Mouse (Mus musculus) 3T3-L1 (cell line): ENCODE results near the gene Zfp821.

Experiments
- DNase-seq: peaks from one replicate; pipeline ENCODE4 v3.0.0-alpha.2; 2015; ENCODE audit warnings: low read depth, low spot score

Gene Zfp821

GRCm38 (mm10) chr8:109705320-109706075, at the start of gene Zfp821:
TSS of gene Zfp821 (plus strand) at chr8:109705546.
- peak; percentile 87 for DNase-seq

GRCm38 (mm10) chr8:109656860-109657259, 48.5 kb upstream of the Zfp821 start:
- DNase-seq, result no peak

DNA sequence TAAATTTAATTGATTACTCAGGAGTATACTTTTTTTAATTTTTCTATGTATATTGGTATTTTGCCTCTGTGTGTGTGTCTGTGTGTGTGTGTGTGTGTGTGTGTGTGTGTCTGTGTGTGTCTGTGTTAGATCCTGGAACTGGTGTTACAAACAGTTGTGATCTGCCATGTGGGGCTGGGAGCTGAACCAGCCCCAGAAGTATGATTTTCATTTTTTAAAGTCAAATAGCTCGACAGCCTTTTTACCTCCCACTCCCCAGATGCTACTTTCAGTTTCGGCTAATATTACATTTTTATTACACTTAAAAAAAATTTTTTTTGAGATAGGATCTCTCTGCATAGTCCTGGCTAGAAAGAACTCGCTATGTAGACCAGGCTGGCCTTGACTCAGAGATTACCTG, 43.0 kb upstream of the Zfp821 start:
- DNase-seq, result no peak

DNA sequence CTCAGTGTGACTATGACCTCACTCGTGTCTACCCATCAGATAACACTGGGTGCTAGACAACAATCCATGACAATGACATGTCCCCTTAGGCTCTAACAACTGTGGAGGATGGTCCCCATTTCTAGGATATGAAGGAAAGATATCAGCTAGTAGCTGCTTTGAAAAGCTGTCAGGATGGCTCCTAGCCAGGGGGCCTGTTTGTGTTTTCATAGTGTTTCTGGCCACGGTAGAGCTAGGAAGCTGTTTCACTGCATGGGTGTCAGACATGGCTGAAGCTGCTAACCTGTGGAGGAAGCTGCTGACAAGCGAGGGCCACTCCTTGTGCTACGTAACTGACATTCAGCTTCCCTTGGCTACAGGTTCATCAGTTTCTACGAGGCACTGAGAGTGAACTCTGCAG, 38.7 kb upstream of the Zfp821 start:
- no peak for DNase-seq

DNA sequence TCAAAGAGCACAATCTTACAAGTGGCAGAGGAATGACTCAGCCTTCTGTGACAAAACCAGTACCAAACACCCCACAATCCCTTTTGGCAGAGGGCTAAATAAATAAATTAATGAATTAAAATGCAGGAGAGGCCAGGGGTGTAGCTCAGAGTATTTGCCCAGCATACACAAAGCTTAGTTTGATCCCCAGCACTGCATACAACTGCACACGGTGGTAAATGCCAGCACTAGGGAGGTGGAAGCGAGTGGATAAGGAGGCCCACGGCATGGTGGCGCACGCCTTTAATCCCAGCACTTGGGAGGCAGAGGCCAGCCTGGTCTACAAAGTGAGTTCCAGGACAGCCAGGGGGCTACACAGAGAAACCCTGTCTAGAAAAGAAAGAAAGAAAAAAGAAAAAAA, 32.7 kb upstream of the Zfp821 start:
- no peak for DNase-seq

DNA sequence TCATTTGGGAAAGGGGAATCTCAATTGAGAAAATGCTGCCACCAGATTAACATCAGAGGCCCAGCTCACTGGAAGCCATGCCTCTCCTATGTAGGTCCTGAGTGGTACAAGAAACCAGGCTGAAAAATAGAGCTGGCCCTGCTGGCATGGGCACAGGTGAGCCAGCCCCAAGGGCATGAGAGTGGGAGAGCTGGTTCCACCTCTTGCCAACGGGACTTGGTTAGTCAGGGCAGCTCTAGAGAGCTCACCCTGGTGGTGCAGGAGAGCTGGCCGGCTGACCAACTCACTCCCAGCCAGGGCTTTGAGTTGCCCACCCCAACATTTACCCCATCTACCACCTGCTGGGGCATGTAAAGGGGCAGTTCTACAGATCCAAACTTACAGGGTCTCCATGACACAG, 31.8 kb upstream of the Zfp821 start:
- no peak for DNase-seq

DNA sequence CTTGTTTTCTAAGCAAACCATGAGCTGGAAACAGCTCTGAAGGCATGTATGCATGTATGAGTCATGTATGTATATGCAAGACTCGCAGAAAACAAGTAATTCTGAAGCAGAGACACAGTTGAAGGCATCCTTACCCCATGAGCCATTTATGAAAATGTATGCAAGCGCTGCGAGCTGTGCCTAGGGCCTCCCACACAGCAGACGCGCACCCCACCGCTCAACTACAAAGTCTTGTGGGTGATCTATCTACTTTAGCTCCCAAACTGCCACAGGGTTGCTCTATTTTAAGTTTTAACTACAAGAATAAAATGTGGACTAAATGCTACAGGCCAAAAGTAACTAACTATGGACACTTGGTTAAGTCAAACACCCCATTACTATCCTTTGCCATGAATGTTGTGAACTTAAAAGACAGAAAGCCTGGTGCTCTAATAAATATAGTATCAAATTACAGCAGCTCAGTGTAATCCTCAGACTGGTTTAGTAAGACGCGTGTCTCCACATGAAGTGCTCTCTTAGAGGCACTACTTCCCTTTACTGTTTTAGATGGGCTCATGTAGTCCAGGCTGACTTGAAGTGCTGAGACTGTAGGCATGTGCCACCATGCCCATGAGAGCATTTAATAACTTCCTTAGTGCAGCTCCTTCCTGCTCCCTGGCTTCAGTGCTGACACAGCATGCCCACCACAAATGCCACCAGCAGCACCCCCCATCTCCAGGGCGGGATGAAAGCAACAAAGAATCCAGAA, 29.3 kb upstream of the Zfp821 start:
- no peak for DNase-seq

DNA sequence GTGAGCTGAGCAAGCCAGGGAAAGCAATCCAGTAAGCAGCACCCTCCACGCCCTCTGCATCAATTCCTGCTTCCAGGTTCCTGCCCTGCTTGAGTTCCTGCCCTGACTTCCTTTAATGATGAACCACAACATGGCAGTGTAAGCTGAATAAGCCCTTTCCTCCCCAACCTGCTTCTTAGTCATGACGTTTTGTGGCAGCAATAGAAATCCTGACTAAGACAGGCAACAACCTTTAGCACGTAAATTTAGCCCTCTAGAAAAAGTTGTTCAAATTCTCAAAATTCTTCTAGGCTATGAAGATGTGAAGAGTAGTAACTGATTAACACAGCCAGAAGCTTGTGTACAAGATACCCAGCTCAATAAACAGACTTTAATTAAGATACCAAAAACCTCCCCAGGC, 23.8 kb upstream of the Zfp821 start:
- no peak for DNase-seq

- DNase-seq, result no peak
These were observed 23.2 kb upstream of the Zfp821 start for GRCm38 (mm10) chr8:109682120-109682519.

GRCm38 (mm10) chr8:109687248-109687647, 18.1 kb upstream of the Zfp821 start:
- DNase-seq, result no peak

GRCm38 (mm10) chr8:109691769-109692168, 13.6 kb upstream of the Zfp821 start:
- DNase-seq, result peak; percentile 72

GRCm38 (mm10) chr8:109692443-109693145, 12.8 kb upstream of the Zfp821 start:
- peak; percentile 54 for DNase-seq

DNA sequence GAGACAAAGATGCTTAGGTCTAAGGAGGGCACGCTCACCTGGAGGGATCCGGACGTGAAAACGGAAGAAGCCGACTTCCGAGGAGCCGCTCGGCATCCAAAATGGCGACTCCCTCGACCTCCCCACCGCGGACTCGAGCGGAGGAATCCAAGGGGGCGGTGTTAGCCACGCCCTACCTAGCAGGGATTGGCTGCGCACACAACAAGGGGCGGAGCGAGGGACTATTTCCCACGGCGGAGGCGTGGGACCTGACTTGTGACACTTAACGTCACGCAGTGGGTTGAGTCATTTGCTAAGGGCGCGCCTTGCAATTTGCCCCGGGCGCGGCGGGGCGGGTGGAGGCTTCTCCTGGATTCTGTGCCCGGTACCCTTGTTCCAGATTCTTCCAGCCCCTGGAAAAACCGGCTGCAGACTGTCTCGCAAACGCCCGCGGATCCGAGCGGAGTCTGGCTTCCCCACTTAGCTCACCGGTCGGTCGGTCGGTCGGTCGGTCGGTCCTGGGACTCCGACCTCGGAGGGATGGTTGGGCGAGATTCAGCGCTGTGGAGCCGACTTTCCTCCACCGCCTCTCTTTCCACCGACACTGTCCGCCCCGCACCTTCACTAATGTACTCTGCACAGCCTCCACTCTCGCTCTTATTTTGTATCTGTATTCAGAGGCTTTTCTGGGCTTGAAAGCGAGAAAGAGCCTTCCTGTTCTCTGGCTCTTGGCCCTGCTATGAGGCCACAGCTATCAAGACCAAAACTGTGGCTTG, 12.0 kb upstream of the Zfp821 start, which contains the start of gene Ist1:
Gene Ist1, minus strand, starts transcription at position 115 of the 755 bp plus-strand sequence.
- peak; percentile 97 for DNase-seq

GRCm38 (mm10) chr8:109694154-109694553, 11.2 kb upstream of the Zfp821 start:
- DNase-seq, result peak; percentile 10

DNA sequence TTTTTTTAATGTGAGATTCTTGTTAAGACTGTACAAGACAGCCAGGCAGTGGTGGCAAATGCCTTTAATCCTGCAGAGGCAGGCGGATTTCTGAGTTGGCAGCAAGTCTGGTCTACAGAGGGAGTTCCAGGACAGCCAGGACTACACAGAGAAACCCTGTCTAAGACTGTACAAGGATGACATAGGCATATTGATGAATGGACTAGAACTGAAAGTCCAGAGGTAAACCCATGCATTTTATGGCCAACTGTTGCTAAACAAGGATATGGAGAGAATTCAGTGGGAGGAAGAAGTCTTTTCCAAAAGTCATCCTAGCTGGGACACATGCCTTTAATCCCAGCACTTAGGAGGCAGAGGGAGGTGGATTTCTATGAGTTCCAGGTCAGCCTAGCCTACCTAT, 7.6 kb upstream of the Zfp821 start:
- no peak for DNase-seq

GRCm38 (mm10) chr8:109698477-109698876, 6.9 kb upstream of the Zfp821 start:
- DNase-seq, result no peak

DNA sequence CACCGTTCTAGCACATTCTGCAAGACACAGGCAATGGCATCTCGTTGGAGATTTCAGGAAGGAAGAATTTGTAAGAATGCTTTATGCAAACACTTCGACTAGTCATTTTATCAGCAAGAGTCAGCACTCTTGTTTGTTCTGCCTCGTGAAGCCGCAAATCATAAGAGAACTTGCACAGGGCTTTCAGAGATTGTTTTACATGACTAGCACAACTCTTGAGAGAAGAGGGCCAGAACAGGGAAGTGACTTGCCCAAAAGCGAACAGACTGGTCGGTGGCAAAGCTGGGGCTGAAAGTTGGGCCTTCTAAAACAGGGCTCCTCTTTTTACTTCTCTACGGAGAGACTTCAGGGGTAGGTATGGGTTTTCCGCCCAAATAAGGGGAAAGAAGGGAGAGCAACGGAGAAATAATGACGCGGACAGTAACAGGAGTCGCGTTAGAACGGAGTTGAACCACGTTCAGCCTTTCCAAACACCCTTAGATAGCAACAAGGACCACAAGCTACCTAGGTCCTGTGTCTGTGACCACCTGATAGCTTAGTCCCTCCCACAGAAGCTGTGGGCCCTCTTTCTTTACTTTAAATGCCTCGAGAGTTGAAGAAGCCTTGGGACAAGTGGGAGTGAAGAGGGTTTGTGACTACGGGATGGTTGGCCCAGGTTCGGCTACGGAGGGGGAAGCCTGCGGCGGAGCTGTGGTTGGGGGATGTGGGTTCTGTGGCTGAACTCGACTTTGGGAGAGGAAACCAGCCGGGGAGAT, 604 bp upstream of the Zfp821 start:
- DNase-seq, result no peak

DNA sequence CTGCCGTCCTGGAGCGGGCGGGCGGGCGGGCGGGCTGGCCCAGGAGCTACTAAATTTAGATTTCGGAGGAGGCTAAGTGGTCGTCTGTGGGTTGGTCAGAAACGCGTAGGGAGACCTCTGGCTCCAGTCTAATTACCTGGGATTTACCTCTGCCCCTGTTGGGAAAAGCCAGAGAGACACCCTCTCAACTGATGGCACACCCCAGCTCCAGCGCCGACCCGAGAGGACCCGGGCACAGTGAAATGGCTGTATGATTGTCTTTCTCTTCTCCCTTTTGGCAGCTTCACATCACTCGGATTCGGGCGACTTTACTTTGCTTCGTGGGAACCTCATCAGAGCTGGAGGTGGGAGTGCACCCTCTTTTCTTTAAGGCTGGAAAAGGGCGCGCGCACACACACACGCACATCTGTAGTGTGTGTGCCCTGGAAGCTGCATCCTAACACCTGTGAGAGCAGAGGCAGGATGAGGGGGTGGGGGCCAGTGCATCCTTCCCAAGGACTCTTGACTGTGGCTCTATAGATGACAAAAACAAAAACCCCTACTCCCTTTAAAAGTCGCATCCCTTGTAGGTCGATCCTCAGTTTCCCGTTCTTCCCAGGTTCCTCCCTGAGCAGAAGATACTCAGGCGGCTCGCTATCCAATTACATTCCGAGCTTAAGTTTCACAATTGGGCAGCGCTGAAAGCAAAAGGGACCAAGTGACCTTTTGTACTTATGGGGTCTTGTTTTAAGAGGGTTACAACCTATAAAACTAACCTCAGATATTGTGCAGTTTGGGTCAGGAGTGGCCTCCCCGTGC, 929 bp downstream of the Zfp821 start:
- peak; percentile 35 for DNase-seq

DNA sequence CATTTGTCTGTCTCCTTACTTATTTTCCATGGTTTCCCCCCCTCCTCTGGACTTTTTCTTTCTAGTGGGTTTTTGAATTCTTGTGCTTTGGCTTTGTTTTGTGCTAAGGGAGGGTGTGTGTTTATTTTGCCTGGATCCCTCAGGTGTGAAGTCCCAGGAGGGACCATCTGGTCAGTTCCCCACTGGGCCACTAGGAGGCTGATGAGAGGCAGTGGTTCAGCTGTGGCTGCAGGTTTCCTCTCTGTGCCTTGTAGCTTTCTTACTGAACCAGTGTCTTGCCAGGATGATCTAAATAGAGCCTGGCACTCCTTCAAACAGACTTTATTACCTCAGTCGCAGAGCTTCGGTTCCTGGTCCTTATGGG, 1.5 kb downstream of the Zfp821 start:
- peak; percentile 86 for DNase-seq

DNA sequence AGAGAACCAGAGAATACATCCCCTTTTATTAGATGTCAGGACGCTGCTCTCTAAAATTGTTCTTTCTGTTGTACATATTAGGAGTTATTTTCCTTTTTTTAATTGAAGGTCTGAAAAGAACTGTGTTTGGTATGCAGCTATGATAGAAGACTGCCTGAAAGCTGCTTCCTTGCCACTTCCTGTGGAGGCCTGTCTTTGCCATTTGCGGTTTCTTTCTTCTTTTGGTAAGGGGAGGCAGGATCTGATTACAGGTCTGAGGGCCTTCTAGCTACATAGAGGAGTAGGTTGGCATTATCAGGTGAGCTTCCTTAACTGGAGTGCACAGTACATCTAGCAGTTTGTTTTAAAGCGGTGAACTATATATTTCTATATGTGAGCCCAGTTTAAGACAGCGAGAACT, 2.6 kb downstream of the Zfp821 start:
- no peak for DNase-seq
